Mouse (Mus musculus) splenic B cell, adult 2 months (primary cell): ENCODE data around the gene Dgkh.
"Not testable (repeated sequence)": the region's sequence is repeated elsewhere in the genome, so short reads cannot be mapped to it uniquely, and the experiment has no call there.

Experiments used
- DNase-seq: peaks from one replicate; pipeline ENCODE4 v3.0.0-alpha.2; 2011; ENCODE audit warnings: low read depth, low spot score
- H3K27me3 ChIP-seq: 2 replicates; pipeline ENCODE4 v1.6.1; 2012; ENCODE audit warnings: mild to moderate bottlenecking, low read length, moderate library complexity, mixed read lengths; ENCODE audit not compliant: control insufficient read depth, poor library complexity, insufficient read depth, severe bottlenecking
- H3K36me3 ChIP-seq: 2 replicates; pipeline ENCODE4 v1.6.1; 2012; ENCODE audit warnings: mild to moderate bottlenecking, low read length, moderate library complexity, mixed read lengths; ENCODE audit not compliant: control insufficient read depth, poor library complexity, insufficient read depth, severe bottlenecking

Dgkh gene

GRCm38 (mm10) chr14:78732617-78733312, at the start of gene Dgkh:
TSS of gene Dgkh (minus strand) at chr14:78732776.
- peak; percentile 88 for DNase-seq
- Histone ChIP-seq H3K27me3 (no peaks in the 10 kb centered on the region; the same call in 1 of the 2 replicates), H3K36me3 (no peaks in the 10 kb centered on the region)

- Histone ChIP-seq H3K27me3 (no peaks in the 10 kb centered on the region), H3K36me3 (no peaks in the 10 kb centered on the region)
- no peak for DNase-seq
These were observed 44.6 kb upstream of the Dgkh start for GRCm38 (mm10) chr14:78777215-78777614.

GRCm38 (mm10) chr14:78776659-78777058, 44.1 kb upstream of the Dgkh start:
- no peaks in the 10 kb centered on the region for H3K27me3 ChIP-seq
- H3K36me3 ChIP-seq = no peaks in the 10 kb centered on the region
- no peak for DNase-seq

- no peaks in the 10 kb centered on the region for H3K27me3 ChIP-seq
- DNase-seq = no peak
- no peaks in the 10 kb centered on the region for H3K36me3 ChIP-seq
These were observed 43.1 kb upstream of the Dgkh start for GRCm38 (mm10) chr14:78775699-78776098.

- DNase-seq = no peak
- H3K27me3 ChIP-seq = no peaks in the 10 kb centered on the region
- no peaks in the 10 kb centered on the region for H3K36me3 ChIP-seq
These were observed 42.6 kb upstream of the Dgkh start for GRCm38 (mm10) chr14:78775226-78775625.

- DNase-seq = peak; percentile 20
- H3K36me3 ChIP-seq = no peaks in the 10 kb centered on the region
- no peaks in the 10 kb centered on the region for H3K27me3 ChIP-seq
These were observed 37.9 kb upstream of the Dgkh start for GRCm38 (mm10) chr14:78770457-78770856.

- Histone ChIP-seq H3K36me3 (no peaks in the 10 kb centered on the region), H3K27me3 (no peaks in the 10 kb centered on the region)
- no peak for DNase-seq
These were observed 28.5 kb upstream of the Dgkh start for GRCm38 (mm10) chr14:78761064-78761463.

GRCm38 (mm10) chr14:78759491-78759890, 26.9 kb upstream of the Dgkh start:
- DNase-seq = no peak
- Histone ChIP-seq H3K27me3 (no peaks in the 10 kb centered on the region), H3K36me3 (no peaks in the 10 kb centered on the region)

GRCm38 (mm10) chr14:78755316-78755715, 22.7 kb upstream of the Dgkh start:
- H3K27me3 ChIP-seq = no peaks in the 10 kb centered on the region
- no peaks in the 10 kb centered on the region for H3K36me3 ChIP-seq
- no peak for DNase-seq

GRCm38 (mm10) chr14:78748692-78749091, 16.1 kb upstream of the Dgkh start:
- H3K27me3 ChIP-seq = no peaks in the 10 kb centered on the region
- no peaks in the 10 kb centered on the region for H3K36me3 ChIP-seq
- DNase-seq = peak; percentile 39

- H3K36me3 ChIP-seq = no peaks in the 10 kb centered on the region
- no peaks in the 10 kb centered on the region for H3K27me3 ChIP-seq
- peak; percentile 32 for DNase-seq
These were observed 15.5 kb upstream of the Dgkh start for GRCm38 (mm10) chr14:78747969-78748651.

- no peak for DNase-seq
- Histone ChIP-seq H3K36me3 (no peaks in the 10 kb centered on the region), H3K27me3 (no peaks in the 10 kb centered on the region)
These were observed 14.9 kb upstream of the Dgkh start for GRCm38 (mm10) chr14:78747454-78747853.

- no peaks in the 10 kb centered on the region; the same call in 1 of the 2 replicates for H3K27me3 ChIP-seq
- H3K36me3 ChIP-seq = no peaks in the 10 kb centered on the region
- no peak for DNase-seq
These were observed 2.0 kb upstream of the Dgkh start for GRCm38 (mm10) chr14:78734605-78735004.

GRCm38 (mm10) chr14:78734203-78734602, 1.6 kb upstream of the Dgkh start:
- not testable (repeated sequence) for DNase-seq, H3K27me3 ChIP-seq, H3K36me3 ChIP-seq

- Histone ChIP-seq H3K36me3 (no peaks in the 10 kb centered on the region), H3K27me3 (no peaks in the 10 kb centered on the region; the same call in 1 of the 2 replicates)
- DNase-seq = peak; percentile 34
These were observed 945 bp upstream of the Dgkh start for GRCm38 (mm10) chr14:78733366-78734076.
